Mouse (Mus musculus) bone marrow, adult 2 months (tissue): ENCODE results near the gene Tomm20l. TPM values are rescaled to one million over a fixed set of nuclear protein-coding genes. Genes with fewer than 3 reads are reported as not detected.
"Not testable (repeated sequence)": the region's sequence is repeated elsewhere in the genome, so short reads cannot be mapped to it uniquely, and the experiment has no call there.

Source experiments
- H3K27ac ChIP-seq: fragments of 200-500 bp; 2 replicates; pipeline ENCODE4 v1.5.1; 2012; ENCODE audit warnings: low read depth, mild to moderate bottlenecking, control low read depth, inconsistent platforms, low read length; ENCODE audit not compliant: control insufficient read depth, poor library complexity, insufficient read depth
- H3K4me1 ChIP-seq: fragments of 200-500 bp; 2 replicates; pipeline ENCODE4 v1.6.1; 2011; ENCODE audit warnings: low read length; ENCODE audit not compliant: control insufficient read depth, insufficient read depth
- H3K4me3 ChIP-seq: fragments of 200-500 bp; replicated peaks from 2 replicates; pipeline ENCODE3; 2011; ENCODE audit warnings: mild to moderate bottlenecking, low read depth, low read length, control low read depth; ENCODE audit not compliant: control insufficient read depth
- CTCF ChIP-seq: fragments of 200-500 bp; IDR thresholded peaks from 2 replicates; pipeline ENCODE4 v1.5.1; 2011; ENCODE audit warnings: low read length, control low read depth; ENCODE audit not compliant: control insufficient read depth, insufficient read depth
- POLR2A ChIP-seq: fragments of 200-500 bp; IDR thresholded peaks from 2 replicates; pipeline ENCODE4 v1.6.1; 2011; ENCODE audit warnings: low read depth, mild to moderate bottlenecking, control low read depth, low read length, borderline replicate concordance; ENCODE audit not compliant: control insufficient read depth
- WGBS: fragments of 180-500 bp; shearing (Covaris S2); methylation state at CpG from one replicate; pipeline ENCODE4 v1.1.7; 2018; 5-methylcytosine and 5-hydroxymethylcytosine counted together
- polyA plus RNA-seq: library from polyadenylated mRNA; stranded (reverse); fragments of >200 nt; gene quantifications from 2 replicates; pipeline ENCODE4 v1.2.4, GENCODE M21; 2011; ENCODE audit warnings: low replicate concordance; ENCODE audit not compliant: missing spikeins, insufficient read depth, insufficient read length

Tomm20l gene
- not detected in 2 replicates for polyA plus RNA-seq

DNA sequence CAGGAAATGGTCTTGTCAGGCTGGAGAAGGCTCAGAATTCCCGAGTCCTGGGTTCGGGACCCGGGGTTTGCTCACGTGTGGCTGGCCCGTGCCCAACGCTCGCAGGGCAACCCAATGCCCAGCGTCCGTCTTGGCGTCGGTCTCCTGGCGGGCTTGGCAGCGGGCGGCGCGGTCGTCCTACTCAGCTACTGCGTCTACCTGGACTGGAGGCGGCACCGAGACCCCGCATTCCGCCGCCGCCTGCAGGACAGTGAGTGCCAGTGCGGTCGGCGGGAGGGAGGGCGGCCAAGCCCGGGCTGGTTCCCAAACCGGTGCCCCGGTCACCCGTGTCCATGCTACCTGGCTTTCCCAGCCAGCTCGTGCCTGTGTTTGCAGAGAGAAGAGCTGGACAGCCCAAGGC lies at the start of gene Tomm20l:
Tomm20l (plus strand) TSS at position 98 of the 400 bp plus-strand sequence.
- TF ChIP-seq CTCF (peak; percentile 14; the same call in 1 of the 2 replicates), POLR2A (no peak)
- WGBS: 29% methylated on average over 33 of the region's 33 CpGs
- Histone ChIP-seq H3K4me1 (peaks cover 4% of the 10 kb centered on the region; the same call in 1 of the 2 replicates), H3K4me3 (no peak within 1 kb of the TSS), H3K27ac (no peak within 1 kb of the TSS; the same call in 1 of the 2 replicates)

DNA sequence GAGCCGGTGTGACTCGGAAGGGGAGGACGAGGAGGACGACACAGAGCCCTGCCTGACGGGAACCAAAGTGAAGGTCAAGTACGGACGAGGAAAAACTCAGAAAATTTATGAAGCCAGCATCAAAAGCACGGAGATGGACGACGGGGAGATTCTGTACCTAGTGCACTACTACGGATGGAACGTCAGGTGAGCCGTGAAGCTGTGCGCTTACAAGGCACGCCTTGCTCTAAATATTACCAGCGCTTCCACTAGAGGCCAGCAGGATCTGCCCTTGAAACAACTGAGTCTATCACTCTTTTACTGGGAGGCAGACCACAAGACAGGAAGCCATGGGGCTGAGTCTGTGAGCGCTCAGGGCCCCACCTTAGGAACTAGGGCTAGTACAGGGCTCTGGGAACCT lies 41.4 kb upstream of the Tomm20l start:
- no peak for TF ChIP-seq CTCF
- no peak for TF ChIP-seq POLR2A
- Histone ChIP-seq H3K27ac (no peak overlapping the region), H3K4me3 (no peak overlapping the region), H3K4me1 (no peaks in the 10 kb centered on the region)
- WGBS: 92% methylated on average over 17 of the region's 17 CpGs

DNA sequence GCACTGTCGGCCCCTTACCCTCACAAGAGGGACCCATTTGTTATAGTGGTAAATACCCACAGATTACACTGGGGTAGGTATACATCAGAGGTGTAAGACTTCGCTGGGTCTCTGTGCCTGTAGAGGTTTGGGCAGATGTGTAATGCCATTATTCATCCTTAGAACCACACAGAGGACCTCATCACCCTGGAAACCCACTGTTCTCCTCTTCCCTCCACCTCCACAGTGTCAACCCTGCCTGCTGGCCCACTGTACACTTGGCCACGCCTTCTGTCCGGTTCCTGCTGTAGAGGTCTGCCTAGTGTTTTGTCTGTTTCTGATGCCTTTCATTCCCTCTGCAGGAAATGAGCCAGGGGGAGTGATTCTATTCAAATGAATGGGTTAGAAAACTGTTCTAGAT lies 39.2 kb upstream of the Tomm20l start:
- Histone ChIP-seq H3K27ac (no peak overlapping the region), H3K4me1 (no peaks in the 10 kb centered on the region), H3K4me3 (no peak overlapping the region)
- 93% methylated on average over 4 of the region's 4 CpGs for WGBS
- TF ChIP-seq CTCF (no peak), POLR2A (no peak)

DNA sequence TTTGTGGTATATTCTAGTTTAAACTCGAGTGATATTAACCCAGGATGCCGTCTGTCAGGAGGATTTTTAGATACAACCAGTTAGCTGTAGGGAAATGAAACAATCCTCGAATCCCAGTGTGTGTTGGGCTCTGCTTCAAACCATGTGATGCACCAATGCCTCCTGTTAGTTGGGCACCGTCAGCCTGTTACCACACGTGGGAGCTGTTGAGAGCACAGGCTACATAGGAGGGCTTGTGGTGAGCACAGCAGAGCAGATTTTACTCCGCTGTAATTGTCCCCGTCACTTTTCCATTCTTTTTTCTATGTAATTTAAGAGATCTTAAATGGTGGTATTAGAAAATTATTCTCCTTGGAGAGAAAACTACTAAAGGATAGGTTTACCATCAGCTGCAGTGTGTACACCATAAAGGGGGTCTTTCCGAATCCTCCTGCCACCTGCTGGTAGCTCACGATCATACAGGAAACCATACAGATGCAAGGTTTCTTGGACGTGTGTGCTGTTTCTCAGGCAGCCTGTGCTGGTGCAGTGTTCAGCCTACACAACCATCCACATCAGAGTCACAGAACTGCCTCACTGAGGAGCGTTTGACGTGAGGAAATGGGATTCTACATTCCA lies 38.0 kb upstream of the Tomm20l start:
- Histone ChIP-seq H3K4me3 (no peak overlapping the region), H3K27ac (no peak overlapping the region), H3K4me1 (no peaks in the 10 kb centered on the region)
- TF ChIP-seq CTCF (peak; percentile 48), POLR2A (no peak)
- 49% methylated on average over 12 of the region's 12 CpGs for WGBS

DNA sequence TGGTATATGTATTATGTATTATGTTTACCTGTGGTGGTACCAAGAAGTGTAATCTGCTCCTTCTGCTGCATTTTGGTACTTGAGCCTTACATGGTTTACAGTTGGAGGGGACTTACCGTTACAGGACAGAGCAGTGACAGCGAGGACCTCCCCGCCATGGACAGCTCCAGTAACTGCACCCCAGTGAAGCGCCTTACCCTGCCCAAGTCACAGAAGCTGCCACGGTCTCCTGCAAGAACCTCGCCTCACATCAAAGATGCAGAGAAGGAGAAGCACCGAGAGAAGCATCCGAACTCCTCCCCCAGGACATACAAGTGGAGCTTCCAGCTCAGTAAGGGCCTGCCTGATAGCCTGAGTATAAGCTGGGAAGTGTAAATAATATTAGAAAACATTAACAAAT lies 24.9 kb upstream of the Tomm20l start:
- H3K4me1 ChIP-seq: no peaks in the 10 kb centered on the region
- WGBS: 91% methylated on average over 8 of the region's 8 CpGs
- H3K4me3 ChIP-seq: no peak overlapping the region
- H3K27ac ChIP-seq: no peak overlapping the region
- TF ChIP-seq POLR2A (no peak), CTCF (no peak)

DNA sequence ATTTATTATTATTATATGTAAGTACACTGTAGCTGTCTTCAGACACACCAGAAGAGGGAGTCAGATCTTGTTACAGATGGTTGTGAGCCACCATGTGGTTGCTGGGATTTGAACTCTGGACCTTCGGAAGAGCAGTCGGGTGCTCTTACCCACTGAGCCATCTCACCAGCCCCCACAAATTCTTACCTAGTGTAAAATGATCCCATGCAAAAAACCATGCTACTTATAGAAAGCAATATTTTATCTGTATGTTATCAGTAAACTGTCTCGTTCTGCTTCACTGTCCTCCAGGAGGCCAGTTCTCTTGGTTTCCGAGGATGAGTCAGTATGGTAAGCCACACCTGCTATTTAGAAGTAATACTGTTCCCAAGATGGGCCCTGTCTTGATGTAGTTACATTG lies 7.0 kb upstream of the Tomm20l start:
- not testable (repeated sequence) for H3K4me1 ChIP-seq, H3K4me3 ChIP-seq, H3K27ac ChIP-seq
- 77% methylated on average over 4 of the region's 4 CpGs for WGBS

DNA sequence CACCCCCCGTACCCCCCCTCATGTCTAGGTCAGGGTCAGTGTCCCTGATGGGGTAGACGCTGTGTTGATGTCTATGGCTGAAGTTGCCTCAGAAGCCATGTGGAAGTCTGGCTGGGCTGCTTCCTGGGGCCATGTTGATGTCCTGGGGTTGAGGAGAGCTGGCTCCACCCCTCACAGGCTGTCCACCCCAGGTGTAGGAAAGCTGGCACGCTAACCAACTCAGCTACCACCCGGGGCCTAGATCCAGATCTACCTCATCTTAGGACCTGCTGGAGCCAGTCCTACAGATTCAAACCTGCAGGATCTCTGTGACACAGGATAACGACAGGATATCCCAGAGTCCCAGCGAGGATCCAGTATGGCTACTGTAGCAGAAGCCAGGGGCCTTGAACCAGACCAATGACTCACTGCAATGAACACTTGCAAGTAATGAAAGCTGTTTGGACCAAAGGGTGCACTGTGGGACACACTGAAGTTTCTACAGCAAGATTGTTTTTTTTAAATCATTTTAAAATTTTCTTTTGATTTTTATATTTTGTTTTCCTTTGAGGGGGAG lies 3.9 kb upstream of the Tomm20l start:
- H3K4me3 ChIP-seq: no peak overlapping the region
- WGBS: 82% methylated on average over 6 of the region's 6 CpGs
- no peak for TF ChIP-seq POLR2A
- no peak for TF ChIP-seq CTCF
- no peaks in the 10 kb centered on the region for H3K4me1 ChIP-seq
- H3K27ac ChIP-seq: no peak overlapping the region

DNA sequence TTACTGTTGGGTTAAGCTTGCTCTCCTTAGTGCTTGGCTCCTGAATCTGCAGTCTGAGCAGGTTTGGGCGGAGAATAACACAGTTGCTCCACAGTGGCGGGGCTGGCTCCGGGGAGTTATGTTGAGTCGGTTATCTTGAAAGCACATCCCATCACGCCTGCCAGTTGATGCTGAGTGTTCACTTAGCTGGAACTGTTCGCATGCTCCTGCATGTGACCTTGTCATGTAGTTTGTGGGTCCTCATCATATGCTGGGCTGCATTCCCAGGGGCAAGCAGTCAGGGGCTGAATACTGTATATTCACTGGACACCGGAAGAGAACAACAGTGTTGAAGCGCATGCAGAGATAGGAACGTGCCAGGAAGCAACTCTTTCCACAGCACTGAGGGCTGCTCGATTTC lies 1.8 kb downstream of the Tomm20l start:
- no peak for TF ChIP-seq CTCF
- no peak for TF ChIP-seq POLR2A
- H3K27ac ChIP-seq: no peak overlapping the region
- H3K4me3 ChIP-seq: no peak overlapping the region
- WGBS: 41% methylated on average over 10 of the region's 10 CpGs
- peaks cover 4% of the 10 kb centered on the region; the same call in 1 of the 2 replicates for H3K4me1 ChIP-seq
